Mouse (Mus musculus): ENCODE measurements around the gene Itpkb. TPM values are rescaled to one million over a fixed set of nuclear protein-coding genes. Genes with fewer than 3 reads are reported as not detected.
"Not testable (repeated sequence)": the region's sequence is repeated elsewhere in the genome, so short reads cannot be mapped to it uniquely, and the experiment has no call there.

Gene Itpkb
- polyA plus RNA-seq, 1 experiment from 2014 or later: 7.7 TPM

DNA sequence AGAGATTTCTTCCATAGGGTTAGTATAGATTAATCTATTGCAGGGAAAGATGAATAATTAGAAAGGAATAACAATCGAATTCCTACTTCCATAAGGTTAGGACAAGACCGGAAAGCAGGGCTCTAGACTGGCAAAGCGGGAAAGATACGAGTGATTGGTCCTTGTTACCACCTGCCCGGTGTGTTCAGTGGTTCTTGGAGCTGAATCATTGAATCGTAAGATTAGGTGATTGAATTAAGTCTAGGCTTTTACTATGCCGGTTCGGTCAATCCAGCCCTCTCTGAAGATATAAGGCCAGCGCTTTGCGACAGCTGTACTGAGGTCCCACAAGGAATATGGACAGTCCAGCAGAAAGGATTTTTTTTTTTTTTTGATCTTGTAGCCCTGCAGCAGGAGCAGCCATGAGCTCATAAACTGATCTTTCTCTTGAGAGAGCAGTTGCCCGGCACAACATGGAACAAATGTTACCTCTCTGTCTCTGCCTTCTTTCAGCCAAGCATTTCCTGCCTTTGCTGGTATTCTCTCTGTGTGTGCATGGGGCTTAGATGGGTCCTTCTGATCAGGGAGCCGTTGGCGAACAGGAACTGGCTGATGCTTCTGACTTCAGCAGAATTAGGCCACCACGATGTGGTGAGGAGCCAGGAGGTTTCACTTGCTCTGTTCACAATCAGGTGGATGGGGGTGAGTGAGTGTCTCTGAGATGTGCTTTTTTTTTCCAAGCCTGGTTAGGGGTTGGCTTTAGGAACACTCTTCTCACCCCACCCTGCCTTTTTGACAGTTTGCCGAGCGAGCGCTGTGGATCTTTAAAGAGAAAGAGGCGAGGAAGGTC lies 35.9 kb downstream of the Itpkb start:
- H3K4me2 ChIP-seq (replicated peaks; ENCODE audit: low read depth, low read length): peak overlapping the region; percentile 84; the same call in 1 of the 2 replicates
- 58% methylated on average over 18 of the region's 18 CpGs for WGBS
- H3K27me3 ChIP-seq (ENCODE audit: control insufficient read depth, insufficient read depth, low read length): no peaks in the 10 kb centered on the region
- H3K27ac ChIP-seq (ENCODE audit: low read depth, low read length): no peak overlapping the region; the same call in 1 of the 2 replicates
- H3K9me3 ChIP-seq (ENCODE audit: control insufficient read depth, low read length): no peaks in the 10 kb centered on the region
- H3K4me1 ChIP-seq (ENCODE audit: control insufficient read depth, insufficient read depth, low read length): peaks cover 56% of the 10 kb centered on the region
- H3K9ac ChIP-seq (ENCODE audit: low read depth, low read length): no peak overlapping the region
- no peaks in the 10 kb centered on the region for H3K36me3 ChIP-seq (ENCODE audit: control insufficient read depth, insufficient read depth, low read length)
- no peak for ATAC-seq (ENCODE audit: low FRiP score, low TSS enrichment)
- no peak overlapping the region for H3K4me3 ChIP-seq (ENCODE audit: low read length)

DNA sequence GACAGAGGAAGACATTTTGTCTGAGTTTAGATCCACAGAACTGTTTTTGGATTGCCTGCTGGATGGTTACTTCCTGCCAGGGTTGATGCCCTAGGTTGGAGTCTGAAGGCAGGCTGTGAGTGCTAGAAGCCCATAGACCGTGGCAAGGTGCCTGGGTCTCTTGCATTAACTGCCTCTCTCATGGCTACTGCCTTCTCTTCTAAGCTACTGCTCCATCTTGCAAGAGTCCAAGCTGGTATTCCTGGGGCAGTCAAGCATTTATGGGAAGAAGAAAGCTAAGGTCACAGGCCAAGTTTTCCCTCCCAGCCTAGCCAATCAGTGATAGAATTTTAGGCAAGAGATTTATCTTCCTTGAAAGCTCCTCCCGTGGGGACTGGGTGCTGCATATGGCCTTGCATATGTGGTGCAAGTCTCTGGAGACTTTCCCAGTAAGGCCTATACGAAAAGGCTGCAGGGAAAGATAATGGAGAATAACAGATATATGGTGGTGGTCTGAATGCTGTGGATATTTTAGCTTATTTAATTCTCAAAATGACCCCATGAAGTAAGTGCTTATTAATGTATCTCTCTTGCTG lies 36.8 kb downstream of the Itpkb start:
- WGBS: 46% methylated on average over 3 of the region's 3 CpGs
- ATAC-seq (ENCODE audit: low FRiP score, low TSS enrichment): no peak

DNA sequence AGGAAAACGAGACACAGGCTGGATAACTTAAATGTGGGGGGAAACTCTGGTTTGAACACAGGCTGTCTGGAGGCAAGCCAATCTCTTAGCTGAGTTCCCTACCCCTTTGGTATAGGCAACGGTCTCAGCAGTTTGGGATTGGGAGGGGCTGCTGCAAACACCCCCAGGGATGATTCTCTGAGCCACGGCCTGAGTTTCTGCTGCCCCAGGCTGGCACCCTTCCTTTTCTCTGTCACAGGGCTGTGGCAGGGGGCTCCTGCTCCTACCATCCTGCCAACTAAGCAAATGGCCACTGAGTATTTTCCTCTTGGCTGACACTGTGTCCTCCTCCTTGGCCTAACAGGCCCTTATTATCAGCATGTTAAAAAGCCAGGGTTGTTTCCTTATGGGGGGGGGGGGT lies 37.3 kb downstream of the Itpkb start:
- no peak overlapping the region for H3K4me2 ChIP-seq (replicated peaks; ENCODE audit: low read depth, low read length)
- H3K4me1 ChIP-seq (ENCODE audit: control insufficient read depth, insufficient read depth, low read length): peaks cover 56% of the 10 kb centered on the region
- H3K27me3 ChIP-seq (ENCODE audit: control insufficient read depth, insufficient read depth, low read length): no peaks in the 10 kb centered on the region
- H3K36me3 ChIP-seq (ENCODE audit: control insufficient read depth, insufficient read depth, low read length): no peaks in the 10 kb centered on the region
- no peak for ATAC-seq (ENCODE audit: low FRiP score, low TSS enrichment)
- H3K27ac ChIP-seq (ENCODE audit: low read depth, low read length): peak overlapping the region; percentile 42; the same call in 1 of the 2 replicates
- WGBS: 65% methylated on average over 3 of the region's 3 CpGs
- no peak overlapping the region for H3K4me3 ChIP-seq (ENCODE audit: low read length)
- H3K9ac ChIP-seq (ENCODE audit: low read depth, low read length): no peak overlapping the region
- no peaks in the 10 kb centered on the region for H3K9me3 ChIP-seq (ENCODE audit: control insufficient read depth, low read length)

More for the DNA sequence above, 36.8 kb downstream of the Itpkb start:
- no peaks in the 10 kb centered on the region for H3K9me3 ChIP-seq (ENCODE audit: control insufficient read depth, low read length)
- H3K36me3 ChIP-seq (ENCODE audit: control insufficient read depth, insufficient read depth, low read length): no peaks in the 10 kb centered on the region
- no peak overlapping the region for H3K9ac ChIP-seq (ENCODE audit: low read depth, low read length)
- H3K4me2 ChIP-seq (replicated peaks; ENCODE audit: low read depth, low read length): no peak overlapping the region
- H3K4me3 ChIP-seq (ENCODE audit: low read length): no peak overlapping the region
- no peaks in the 10 kb centered on the region for H3K27me3 ChIP-seq (ENCODE audit: control insufficient read depth, insufficient read depth, low read length)
- H3K27ac ChIP-seq (ENCODE audit: low read depth, low read length): no peak overlapping the region
- peaks cover 56% of the 10 kb centered on the region for H3K4me1 ChIP-seq (ENCODE audit: control insufficient read depth, insufficient read depth, low read length)

DNA sequence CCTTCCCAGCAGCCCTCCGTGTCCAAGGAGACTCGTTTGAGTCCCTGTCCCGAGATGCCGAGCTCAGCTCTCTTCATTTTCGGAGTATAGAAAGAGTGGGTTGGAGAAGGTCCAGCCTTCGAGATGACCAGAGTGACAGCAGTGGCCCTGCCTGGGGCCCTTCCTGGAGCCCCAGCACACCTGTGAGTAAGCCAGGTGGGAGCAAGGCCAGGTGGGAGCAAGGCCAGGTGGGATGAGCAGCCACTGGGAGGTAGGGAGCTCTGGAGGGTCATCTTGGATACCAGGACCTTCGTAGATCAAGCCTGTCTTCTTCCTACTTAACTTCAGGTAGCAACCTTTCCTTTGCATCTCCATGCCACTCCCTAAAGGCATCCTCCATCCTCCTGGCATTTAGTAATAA lies 37.8 kb downstream of the Itpkb start:
- Histone ChIP-seq H3K36me3 (ENCODE audit: control insufficient read depth, insufficient read depth, low read length) (no peaks in the 10 kb centered on the region), H3K4me1 (ENCODE audit: control insufficient read depth, insufficient read depth, low read length) (peaks cover 54% of the 10 kb centered on the region), H3K9ac (ENCODE audit: low read depth, low read length) (no peak overlapping the region), H3K4me3 (ENCODE audit: low read length) (no peak overlapping the region), H3K27me3 (ENCODE audit: control insufficient read depth, insufficient read depth, low read length) (no peaks in the 10 kb centered on the region), H3K4me2 (replicated peaks; ENCODE audit: low read depth, low read length) (no peak overlapping the region), H3K27ac (ENCODE audit: low read depth, low read length) (no peak overlapping the region), H3K9me3 (ENCODE audit: control insufficient read depth, low read length) (no peaks in the 10 kb centered on the region)
- 73% methylated on average over 7 of the region's 7 CpGs for whole genome bisulfite sequencing
- ATAC-seq (ENCODE audit: low FRiP score, low TSS enrichment): no peak

DNA sequence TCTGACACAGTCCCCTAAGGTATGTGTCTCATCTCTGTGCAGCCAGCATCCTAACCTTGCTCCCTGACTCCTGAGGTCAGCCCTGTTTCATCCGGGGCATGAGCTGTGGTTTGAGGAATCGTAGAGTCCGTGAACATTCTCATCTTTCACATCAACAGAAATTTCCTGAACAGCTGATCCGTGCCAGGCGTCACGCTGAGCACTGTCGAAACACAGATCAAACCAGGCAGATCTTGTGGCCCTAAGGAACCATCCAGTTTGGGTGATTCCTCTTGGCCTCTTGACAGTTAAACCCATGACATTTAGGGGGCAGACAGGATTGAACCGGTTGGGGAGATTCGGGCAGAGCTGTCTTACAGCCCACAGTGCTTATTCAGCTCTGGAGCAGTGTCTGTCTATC lies 38.4 kb downstream of the Itpkb start:
- H3K36me3 ChIP-seq (ENCODE audit: control insufficient read depth, insufficient read depth, low read length): no peaks in the 10 kb centered on the region
- no peak overlapping the region for H3K4me3 ChIP-seq (ENCODE audit: low read length)
- H3K4me2 ChIP-seq (replicated peaks; ENCODE audit: low read depth, low read length): no peak overlapping the region
- no peaks in the 10 kb centered on the region for H3K27me3 ChIP-seq (ENCODE audit: control insufficient read depth, insufficient read depth, low read length)
- no peaks in the 10 kb centered on the region for H3K9me3 ChIP-seq (ENCODE audit: control insufficient read depth, low read length)
- peaks cover 49% of the 10 kb centered on the region for H3K4me1 ChIP-seq (ENCODE audit: control insufficient read depth, insufficient read depth, low read length)
- ATAC-seq (ENCODE audit: low FRiP score, low TSS enrichment): no peak
- H3K9ac ChIP-seq (ENCODE audit: low read depth, low read length): no peak overlapping the region
- H3K27ac ChIP-seq (ENCODE audit: low read depth, low read length): no peak overlapping the region
- 44% methylated on average over 9 of the region's 9 CpGs for WGBS

DNA sequence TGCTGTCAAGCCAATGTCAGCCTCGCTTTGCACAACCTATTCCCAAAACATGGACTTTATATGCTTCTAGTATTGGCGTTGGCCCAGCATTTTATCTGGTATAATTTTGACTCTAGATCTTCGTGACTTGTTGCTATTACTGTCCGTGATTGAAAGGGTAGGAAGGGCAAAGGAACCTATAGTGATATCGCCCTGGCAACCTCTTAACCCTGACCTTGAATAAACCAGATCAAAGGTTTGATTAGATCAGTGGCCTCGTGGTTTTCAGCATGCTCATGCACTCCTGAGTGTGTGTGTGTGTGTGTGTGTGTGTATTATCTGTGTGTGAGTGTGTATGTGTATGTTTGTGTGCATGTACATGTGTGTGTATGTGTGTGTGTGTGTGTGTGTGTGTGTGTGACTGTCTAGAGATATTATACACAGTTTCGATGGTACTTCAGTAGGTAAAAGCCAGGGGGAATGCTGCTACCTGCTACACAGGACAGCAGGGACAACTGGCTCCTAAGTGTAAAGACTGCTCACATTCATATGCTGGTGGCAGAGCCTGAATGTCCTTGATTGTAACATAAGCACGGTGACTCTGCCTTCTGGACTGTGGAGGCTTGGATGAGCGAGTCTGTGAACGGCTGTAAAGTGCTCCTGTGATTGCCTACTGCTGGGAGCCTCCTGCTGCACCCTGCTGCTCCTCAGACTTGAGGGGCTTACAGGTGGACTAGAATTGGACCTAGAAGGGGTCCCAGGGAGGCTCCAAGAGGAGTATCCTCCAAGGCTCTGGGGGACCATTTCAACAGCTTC lies 40.8 kb downstream of the Itpkb start:
- H3K36me3 ChIP-seq (ENCODE audit: control insufficient read depth, insufficient read depth, low read length): no peaks in the 10 kb centered on the region
- H3K9me3 ChIP-seq (ENCODE audit: control insufficient read depth, low read length): no peaks in the 10 kb centered on the region
- no peaks in the 10 kb centered on the region for H3K27me3 ChIP-seq (ENCODE audit: control insufficient read depth, insufficient read depth, low read length)
- no peak overlapping the region for H3K27ac ChIP-seq (ENCODE audit: low read depth, low read length)
- peaks cover 26% of the 10 kb centered on the region for H3K4me1 ChIP-seq (ENCODE audit: control insufficient read depth, insufficient read depth, low read length)
- H3K4me2 ChIP-seq (replicated peaks; ENCODE audit: low read depth, low read length): no peak overlapping the region
- WGBS: 64% methylated on average over 10 of the region's 10 CpGs
- no peak overlapping the region for H3K4me3 ChIP-seq (ENCODE audit: low read length)
- no peak overlapping the region for H3K9ac ChIP-seq (ENCODE audit: low read depth, low read length)
- ATAC-seq (ENCODE audit: low FRiP score, low TSS enrichment): no peak

DNA sequence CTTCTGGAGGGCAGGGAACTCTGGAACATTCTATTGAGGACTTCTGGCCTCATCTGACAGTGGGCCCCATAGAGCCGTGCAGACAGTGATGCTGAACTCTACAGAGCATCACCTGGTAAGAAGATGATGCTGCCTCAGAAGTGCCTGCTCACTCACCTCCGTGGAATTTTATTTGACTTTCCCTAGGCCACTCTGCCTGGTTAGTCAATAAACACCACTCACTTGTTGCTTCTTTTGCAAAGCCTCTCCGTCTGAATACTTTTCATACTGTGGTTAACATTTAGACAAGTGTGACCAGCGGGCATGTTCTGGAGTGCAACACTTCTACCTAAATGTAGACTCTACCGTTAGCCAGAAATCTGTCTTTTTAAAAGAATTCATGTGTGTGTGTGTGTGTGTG lies 42.0 kb downstream of the Itpkb start:
- WGBS: 89% methylated on average over 5 of the region's 5 CpGs
- H3K4me1 ChIP-seq (ENCODE audit: control insufficient read depth, insufficient read depth, low read length): peaks cover 14% of the 10 kb centered on the region
- not testable (repeated sequence) for H3K9ac ChIP-seq (ENCODE audit: low read depth, low read length); H3K27me3 ChIP-seq (ENCODE audit: control insufficient read depth, insufficient read depth, low read length); H3K9me3 ChIP-seq (ENCODE audit: control insufficient read depth, low read length); H3K4me3 ChIP-seq (ENCODE audit: low read length); H3K27ac ChIP-seq (ENCODE audit: low read depth, low read length); H3K36me3 ChIP-seq (ENCODE audit: control insufficient read depth, insufficient read depth, low read length); ATAC-seq (ENCODE audit: low FRiP score, low TSS enrichment); H3K4me2 ChIP-seq (replicated peaks; ENCODE audit: low read depth, low read length)

DNA sequence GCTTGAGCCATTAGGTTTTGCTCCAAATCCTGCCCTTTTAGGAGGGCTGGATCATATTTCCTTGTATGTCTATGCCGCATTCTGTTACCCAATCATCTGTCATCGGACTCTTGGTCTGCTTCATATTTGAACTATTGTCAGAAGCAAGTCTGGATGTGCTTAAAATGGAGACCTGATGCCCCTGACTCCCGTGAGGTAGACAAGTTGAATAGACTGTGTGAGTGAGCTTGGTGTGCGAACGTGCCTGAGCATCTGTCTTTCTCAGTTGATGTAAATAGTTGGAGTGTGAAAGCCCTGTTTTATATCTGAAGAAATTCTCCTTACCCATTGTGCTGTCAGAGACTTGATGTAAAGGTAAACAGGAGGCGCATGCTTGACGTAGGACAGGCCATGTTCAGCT lies 46.3 kb downstream of the Itpkb start:
- ATAC-seq (ENCODE audit: low FRiP score, low TSS enrichment): no peak
- no peaks in the 10 kb centered on the region for H3K4me1 ChIP-seq (ENCODE audit: control insufficient read depth, insufficient read depth, low read length)
- no peak overlapping the region for H3K4me3 ChIP-seq (ENCODE audit: low read length)
- no peak overlapping the region for H3K9ac ChIP-seq (ENCODE audit: low read depth, low read length)
- H3K27me3 ChIP-seq (ENCODE audit: control insufficient read depth, insufficient read depth, low read length): no peaks in the 10 kb centered on the region
- H3K36me3 ChIP-seq (ENCODE audit: control insufficient read depth, insufficient read depth, low read length): no peaks in the 10 kb centered on the region
- no peaks in the 10 kb centered on the region for H3K9me3 ChIP-seq (ENCODE audit: control insufficient read depth, low read length)
- no peak overlapping the region for H3K27ac ChIP-seq (ENCODE audit: low read depth, low read length)
- no peak overlapping the region for H3K4me2 ChIP-seq (replicated peaks; ENCODE audit: low read depth, low read length)
- 72% methylated on average over 7 of the region's 7 CpGs for WGBS

DNA sequence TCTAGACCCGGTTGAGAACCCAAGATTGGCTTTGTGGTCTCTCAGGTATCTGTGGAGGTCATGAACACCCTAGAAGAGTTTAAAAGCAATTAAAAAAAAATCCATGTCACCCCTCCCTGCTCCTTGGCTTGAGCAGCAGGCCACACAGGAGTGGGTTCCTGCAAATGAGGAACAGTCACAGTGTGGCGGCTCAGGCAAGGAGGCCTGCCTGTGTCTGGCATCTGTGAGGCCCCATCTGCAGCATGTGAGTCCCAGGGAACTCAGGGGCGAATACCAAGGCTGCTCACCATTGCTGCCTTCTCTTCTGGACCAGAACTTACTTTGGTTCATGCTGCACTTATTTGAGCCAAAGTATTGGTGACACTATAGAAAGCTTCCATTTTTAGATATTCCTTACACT lies 49.3 kb downstream of the Itpkb start:
- WGBS: 75% methylated on average over 3 of the region's 3 CpGs
- Histone ChIP-seq H3K4me3 (ENCODE audit: low read length) (no peak overlapping the region), H3K36me3 (ENCODE audit: control insufficient read depth, insufficient read depth, low read length) (no peaks in the 10 kb centered on the region), H3K27me3 (ENCODE audit: control insufficient read depth, insufficient read depth, low read length) (no peaks in the 10 kb centered on the region), H3K9ac (ENCODE audit: low read depth, low read length) (no peak overlapping the region), H3K4me2 (replicated peaks; ENCODE audit: low read depth, low read length) (no peak overlapping the region), H3K9me3 (ENCODE audit: control insufficient read depth, low read length) (no peaks in the 10 kb centered on the region), H3K27ac (ENCODE audit: low read depth, low read length) (no peak overlapping the region), H3K4me1 (ENCODE audit: control insufficient read depth, insufficient read depth, low read length) (no peaks in the 10 kb centered on the region)
- ATAC-seq (ENCODE audit: low FRiP score, low TSS enrichment): no peak
